Mouse (Mus musculus): Measurements from ENCODE around the gene Kif1a. TPM values are rescaled to one million over a fixed set of nuclear protein-coding genes. Genes with fewer than 3 reads are reported as not detected.
"Not testable (repeated sequence)": the region's sequence is repeated elsewhere in the genome, so short reads cannot be mapped to it uniquely, and the experiment has no call there.

Gene Kif1a
- total RNA-seq, 2 experiments from 2014 or later: 6.3 to 6.9 TPM

- peak; percentile 16 to 58 for DNase-seq (ENCODE audit: low spot score in 2 of 2)
These were observed 128.9 kb downstream of the Kif1a start for GRCm38 (mm10) chr1:92972854-92973253.

GRCm38 (mm10) chr1:92971879-92972795 lies 129.6 kb downstream of the Kif1a start:
- DNase-seq (ENCODE audit: low spot score in 2 of 2): no peak

GRCm38 (mm10) chr1:92970791-92971190 lies 131.0 kb downstream of the Kif1a start:
- not testable (repeated sequence) for DNase-seq (ENCODE audit: low spot score in 2 of 2)

Other genes starting within 250 kb of the Kif1a start
- gene Ankmy1, start 199.0 kb downstream of the Kif1a start, total RNA-seq (2021): under 1 TPM; 0.52 to 0.70 TPM
- 10 to 100 TPM; 22.2 to 23.1 TPM for gene Dusp28, start 195.0 kb downstream of the Kif1a start, total RNA-seq (2021)
- gene Rnpepl1, start 191.2 kb downstream of the Kif1a start, total RNA-seq (2021): 10 to 100 TPM; 63.6 to 65.5 TPM
- gene Capn10, start 167.6 kb downstream of the Kif1a start, total RNA-seq (2021): 10 to 100 TPM; 12.6 to 13.8 TPM
- gene Gpr35, start 151.1 kb downstream of the Kif1a start, total RNA-seq (2021): under 1 TPM; 0.13 to 0.66 TPM
- gene Aqp12, start 95.6 kb downstream of the Kif1a start, total RNA-seq (2021): not detected
- gene Agxt, start 33.3 kb upstream of the Kif1a start, total RNA-seq (2021): under 1 TPM in 1 of 2 experiments, not detected in 1; 0.78 TPM
- gene 2310007B03Rik, start 59.0 kb upstream of the Kif1a start, total RNA-seq (2021): not detected
- not detected for gene Crocc2, start 66.8 kb upstream of the Kif1a start, total RNA-seq (2021)
- 1 to 10 TPM; 6.3 to 9.1 TPM for gene Sned1, start 133.9 kb upstream of the Kif1a start, total RNA-seq (2021)
- 10 to 100 TPM; 16.8 to 17.4 TPM for gene Mterf4, start 204.0 kb upstream of the Kif1a start, total RNA-seq (2021)
- 10 to 100 TPM; 27.2 to 27.3 TPM for gene Ppp1r7, start 240.9 kb upstream of the Kif1a start, total RNA-seq (2021)
- 1 to 10 TPM; 6.0 to 6.4 TPM for gene Pask, start 241.5 kb upstream of the Kif1a start, total RNA-seq (2021)